Mouse (Mus musculus) embryonic facial prominence, embryonic 14.5 days (tissue): ENCODE results near the gene Nav2. TPM values are rescaled to one million over a fixed set of nuclear protein-coding genes. Genes with fewer than 3 reads are reported as not detected.

Experiments used
- ATAC-seq: fragments of 200-750 bp; cut with Nextera tagmentation; 2 replicates; pipeline ENCODE4 v1.8.0; 2017; ENCODE audit warnings: low read depth, moderate number of reproducible peaks, moderate TSS enrichment
- DNase-seq: peaks from one replicate; pipeline ENCODE4 v3.0.0-alpha.2; 2015; ENCODE audit warnings: low spot score
- H3K27ac ChIP-seq: fragments of 300-500 bp; sonication (generic); replicated peaks from 2 replicates; pipeline ENCODE4 v1.5.1; 2014; ENCODE audit warnings: low read depth, mild to moderate bottlenecking, low read length, moderate library complexity
- H3K27me3 ChIP-seq: fragments of 300-500 bp; sonication (generic); replicated peaks from 2 replicates; pipeline ENCODE4 v1.6.1; 2014; ENCODE audit warnings: low read length; ENCODE audit not compliant: control insufficient read depth, insufficient read depth
- H3K36me3 ChIP-seq: fragments of 300-500 bp; sonication (generic); 2 replicates; pipeline ENCODE4 v1.6.1; 2014; ENCODE audit warnings: low read length, mixed read lengths; ENCODE audit not compliant: control insufficient read depth, insufficient read depth
- H3K4me1 ChIP-seq: fragments of 300-500 bp; sonication (generic); 2 replicates; pipeline ENCODE4 v1.6.1; 2014; ENCODE audit warnings: antibody characterized with exemption, low read length; ENCODE audit not compliant: control insufficient read depth, insufficient read depth
- H3K4me2 ChIP-seq: fragments of 300-500 bp; sonication (generic); 2 replicates; pipeline ENCODE4 v1.6.1; 2014; ENCODE audit warnings: low read depth, mild to moderate bottlenecking, low read length, moderate library complexity, mixed read lengths
- H3K4me3 ChIP-seq: fragments of 300-500 bp; sonication (generic); 2 replicates; pipeline ENCODE4 v1.5.1; 2014; ENCODE audit warnings: low read depth, mild to moderate bottlenecking, low read length
- H3K9ac ChIP-seq: fragments of 300-500 bp; sonication (generic); 2 replicates; pipeline ENCODE4 v1.6.1; 2014; ENCODE audit warnings: low read depth, mild to moderate bottlenecking, low read length, moderate library complexity, mixed read lengths
- H3K9me3 ChIP-seq: fragments of 300-500 bp; sonication (generic); 2 replicates; pipeline ENCODE4 v1.6.1; 2016; ENCODE audit warnings: low read length; ENCODE audit not compliant: control insufficient read depth
- WGBS: fragments of 180-500 bp; shearing (Covaris S2); extraction: QIAGEN DNeasy Blood & Tissue Kit; methylation state at CpG from one replicate; pipeline ENCODE4 v1.1.7; 2014; 5-methylcytosine and 5-hydroxymethylcytosine counted together
- polyA plus RNA-seq: library from polyadenylated mRNA; unstranded; fragments of >200 nt; fragmentation: Nextera tagmentation; extraction: Ambion mirVana; gene quantifications from 2 replicates; pipeline ENCODE4 v1.2.1, GENCODE M21; 2014

Nav2 gene
- polyA plus RNA-seq, 1 experiment from 2014 or later: 13.5 TPM

DNA sequence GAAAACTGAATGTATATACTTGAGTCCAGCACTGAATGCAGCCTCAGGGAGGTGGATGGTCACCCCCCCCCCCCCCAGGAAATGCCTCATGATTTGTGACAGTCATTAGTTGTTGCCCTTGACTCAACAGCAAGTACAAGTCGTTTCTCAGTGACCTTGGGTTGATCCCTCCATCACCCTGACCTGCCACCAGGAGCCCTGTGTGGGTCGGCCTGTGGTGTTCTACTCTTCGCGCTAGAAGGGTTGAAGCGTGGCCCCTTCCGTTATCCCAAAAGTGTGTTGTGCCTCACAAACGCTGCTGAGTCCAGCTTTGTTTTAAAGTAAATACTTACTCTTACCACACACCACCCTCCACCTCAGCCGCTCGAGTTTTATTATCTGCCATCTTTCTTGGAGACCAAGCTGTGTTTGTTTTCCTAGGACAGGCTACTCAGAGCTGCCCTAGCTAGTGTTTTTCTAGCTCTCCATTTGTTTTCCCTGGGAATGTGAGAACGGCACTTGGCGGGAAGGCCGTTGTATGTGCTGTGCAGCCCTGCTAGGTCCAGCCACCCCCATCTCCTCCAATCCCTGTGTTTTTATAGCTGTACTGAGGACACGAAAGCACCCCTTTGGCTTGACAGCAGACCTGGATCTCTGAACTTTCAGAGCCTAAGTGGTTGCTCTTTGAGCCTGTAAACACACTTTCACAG, 659.0 kb downstream of the Nav2 start:
- H3K27ac ChIP-seq: no peak overlapping the region
- no peaks in the 10 kb centered on the region for H3K9me3 ChIP-seq
- H3K4me2 ChIP-seq: no peak overlapping the region
- no peak overlapping the region for H3K4me3 ChIP-seq
- WGBS: 66% methylated on average over 13 of the region's 13 CpGs
- H3K36me3 ChIP-seq: peaks cover 36% of the 10 kb centered on the region
- no peak for DNase-seq
- no peak for ATAC-seq
- no peaks in the 10 kb centered on the region for H3K27me3 ChIP-seq
- H3K9ac ChIP-seq: no peak overlapping the region
- H3K4me1 ChIP-seq: peaks cover 4% of the 10 kb centered on the region; the same call in 1 of the 2 replicates

- Histone ChIP-seq H3K9ac (no peak overlapping the region), H3K4me1 (peaks cover 8% of the 10 kb centered on the region; the same call in 1 of the 2 replicates), H3K36me3 (peaks cover 34% of the 10 kb centered on the region), H3K4me3 (no peak overlapping the region), H3K4me2 (no peak overlapping the region), H3K27me3 (no peaks in the 10 kb centered on the region), H3K27ac (no peak overlapping the region), H3K9me3 (no peaks in the 10 kb centered on the region)
- peak; percentile 21; the same call in 1 of the 2 replicates for ATAC-seq
- DNase-seq: no peak
- WGBS: 87% methylated on average over 7 of the region's 7 CpGs
Observed at GRCm38 (mm10) chr7:49569646-49570045, 661.1 kb downstream of the Nav2 start.

- no peak overlapping the region for H3K9ac ChIP-seq
- H3K4me1 ChIP-seq: peaks cover 4% of the 10 kb centered on the region; the same call in 1 of the 2 replicates
- H3K4me3 ChIP-seq: no peak overlapping the region
- WGBS: 87% methylated on average over 2 of the region's 2 CpGs
- DNase-seq: no peak
- H3K27ac ChIP-seq: no peak overlapping the region
- H3K4me2 ChIP-seq: no peak overlapping the region
- H3K9me3 ChIP-seq: no peaks in the 10 kb centered on the region
- ATAC-seq: no peak
- no peaks in the 10 kb centered on the region for H3K27me3 ChIP-seq
- peaks cover 32% of the 10 kb centered on the region for H3K36me3 ChIP-seq
Observed at GRCm38 (mm10) chr7:49571606-49572005, 663.1 kb downstream of the Nav2 start.

GRCm38 (mm10) chr7:49575226-49575625, 666.7 kb downstream of the Nav2 start:
- Histone ChIP-seq H3K9ac (no peak overlapping the region), H3K4me1 (peaks cover 4% of the 10 kb centered on the region; the same call in 1 of the 2 replicates), H3K9me3 (no peaks in the 10 kb centered on the region), H3K4me2 (no peak overlapping the region), H3K27me3 (no peaks in the 10 kb centered on the region), H3K36me3 (peaks cover 52% of the 10 kb centered on the region), H3K4me3 (no peak overlapping the region), H3K27ac (no peak overlapping the region)
- 92% methylated on average over 9 of the region's 9 CpGs for WGBS
- DNase-seq (no peak), ATAC-seq (no peak)

DNA sequence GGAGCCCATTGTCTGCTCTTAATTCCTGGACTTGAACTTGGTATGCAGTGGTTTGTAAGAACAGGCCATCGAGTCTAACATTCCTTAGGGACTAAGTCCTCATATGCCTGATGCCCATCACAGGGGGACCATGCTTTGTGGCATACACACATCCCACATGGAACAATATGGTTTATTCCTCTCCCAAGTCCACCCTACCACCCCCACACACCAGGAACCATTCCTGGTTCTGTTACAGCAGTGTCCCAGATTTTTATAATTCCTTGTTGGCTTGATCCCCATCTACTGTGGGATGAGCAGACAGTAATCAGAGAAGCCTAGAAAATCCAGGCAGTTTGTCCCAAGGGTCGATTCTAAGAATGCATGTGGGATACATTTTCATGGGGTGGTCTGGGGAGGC, 668.6 kb downstream of the Nav2 start:
- no peak overlapping the region for H3K9ac ChIP-seq
- WGBS: 75% methylated on average over 2 of the region's 2 CpGs
- peaks cover 40% of the 10 kb centered on the region for H3K36me3 ChIP-seq
- H3K27me3 ChIP-seq: no peaks in the 10 kb centered on the region
- H3K4me2 ChIP-seq: no peak overlapping the region
- H3K9me3 ChIP-seq: no peaks in the 10 kb centered on the region
- no peak for DNase-seq
- H3K4me3 ChIP-seq: no peak overlapping the region
- ATAC-seq: no peak
- H3K4me1 ChIP-seq: peaks cover 4% of the 10 kb centered on the region; the same call in 1 of the 2 replicates
- no peak overlapping the region for H3K27ac ChIP-seq

GRCm38 (mm10) chr7:49581951-49582350, 673.4 kb downstream of the Nav2 start:
- no peaks in the 10 kb centered on the region for H3K9me3 ChIP-seq
- H3K4me2 ChIP-seq: no peak overlapping the region
- no peak for ATAC-seq
- WGBS: 91% methylated on average over 2 of the region's 2 CpGs
- peaks cover 43% of the 10 kb centered on the region for H3K36me3 ChIP-seq
- no peak for DNase-seq
- H3K27ac ChIP-seq: no peak overlapping the region
- H3K9ac ChIP-seq: no peak overlapping the region
- H3K4me3 ChIP-seq: no peak overlapping the region
- no peaks in the 10 kb centered on the region for H3K4me1 ChIP-seq
- no peaks in the 10 kb centered on the region for H3K27me3 ChIP-seq

GRCm38 (mm10) chr7:49582551-49582950, 674.0 kb downstream of the Nav2 start:
- 83% methylated on average over 7 of the region's 7 CpGs for WGBS
- ATAC-seq: no peak
- peaks cover 41% of the 10 kb centered on the region for H3K36me3 ChIP-seq

GRCm38 (mm10) chr7:49583176-49583575, 674.7 kb downstream of the Nav2 start:
- DNase-seq (no peak), ATAC-seq (no peak)
- Histone ChIP-seq H3K27ac (no peak overlapping the region), H3K4me1 (no peaks in the 10 kb centered on the region), H3K4me2 (no peak overlapping the region), H3K9me3 (no peaks in the 10 kb centered on the region), H3K4me3 (no peak overlapping the region), H3K36me3 (peaks cover 43% of the 10 kb centered on the region), H3K27me3 (no peaks in the 10 kb centered on the region), H3K9ac (no peak overlapping the region)
- WGBS: 88% methylated on average over 6 of the region's 6 CpGs

More at GRCm38 (mm10) chr7:49582551-49582950, 674.0 kb downstream of the Nav2 start:
- Histone ChIP-seq H3K4me2 (no peak overlapping the region), H3K27ac (no peak overlapping the region), H3K4me3 (no peak overlapping the region), H3K4me1 (no peaks in the 10 kb centered on the region), H3K9me3 (no peaks in the 10 kb centered on the region), H3K27me3 (no peaks in the 10 kb centered on the region), H3K9ac (no peak overlapping the region)
- DNase-seq: no peak

GRCm38 (mm10) chr7:49586530-49587120, 678.1 kb downstream of the Nav2 start:
- no peaks in the 10 kb centered on the region for H3K4me1 ChIP-seq
- H3K9ac ChIP-seq: no peak overlapping the region
- peak; percentile 84 for DNase-seq
- H3K4me2 ChIP-seq: no peak overlapping the region
- H3K27me3 ChIP-seq: no peaks in the 10 kb centered on the region
- no peak overlapping the region for H3K4me3 ChIP-seq
- H3K9me3 ChIP-seq: no peaks in the 10 kb centered on the region
- H3K36me3 ChIP-seq: peaks cover 49% of the 10 kb centered on the region
- H3K27ac ChIP-seq: no peak overlapping the region
- peak; percentile 62 for ATAC-seq
- 56% methylated on average over 5 of the region's 5 CpGs for WGBS
